Mouse (Mus musculus) embryonic stem cell, embryonic (primary cell): Measurements from ENCODE around the gene Ppp1r1b.

ENCODE experiments used
- CTCF ChIA-PET, 4 experiments: fragments of 300-600 bp in 2 of 4; fragments of 350-600 bp in 2 of 4; sonication (Branson Sonifier 250); formaldehyde crosslinking; loops; one replicate each; lab custom pipeline; 2022; ENCODE audit warnings: inconsistent platforms in 2 of 4; lab: Charles Lee
- POLR2A ChIA-PET, 4 experiments: fragments of 300-600 bp in 2 of 4; fragments of 350-600 bp in 2 of 4; sonication (Branson Sonifier 250); formaldehyde crosslinking; loops; one replicate each; lab custom pipeline; 2022; ENCODE audit warnings: antibody characterized with exemption in 4 of 4, inconsistent platforms in 1 of 4; lab: Charles Lee

Gene Ppp1r1b

DNA sequence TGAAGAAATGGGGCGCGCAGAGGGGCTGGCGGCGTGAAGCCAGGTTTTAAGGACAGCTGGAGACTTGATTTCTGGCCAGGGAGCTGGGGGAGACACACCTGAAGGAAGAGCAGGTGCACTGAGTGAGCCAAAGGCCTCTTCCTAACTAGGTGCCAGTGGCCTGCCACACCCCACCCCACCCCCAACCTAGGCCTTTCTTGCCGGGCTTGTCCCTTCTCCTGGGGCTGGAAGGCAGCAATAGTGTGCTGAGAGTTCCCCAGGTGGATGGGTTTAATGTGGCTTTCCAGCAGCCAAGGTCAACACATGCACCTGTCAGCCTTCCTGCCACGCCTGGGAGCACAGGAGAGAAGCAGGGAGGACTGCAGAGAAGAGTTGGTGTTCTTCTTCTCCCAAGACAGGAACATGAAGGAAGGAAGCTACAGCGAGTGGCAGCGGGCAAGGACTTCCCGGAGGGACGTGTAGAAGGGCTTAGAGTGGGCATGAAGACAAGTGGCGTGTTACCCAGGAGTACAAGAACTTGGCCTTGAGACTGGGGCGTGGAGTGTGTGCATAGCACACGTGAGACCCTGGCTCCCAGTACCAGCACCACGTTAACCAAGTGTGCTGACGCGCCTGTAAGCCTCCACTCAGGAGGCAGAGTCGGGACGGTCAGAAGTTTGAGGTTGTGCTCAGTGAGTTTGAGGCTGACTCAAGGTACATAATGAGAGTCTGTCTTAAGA, 4.2 kb downstream of the Ppp1r1b start:
- CTCF ChIA-PET: interaction anchor here in 3 of 4 experiments (0.9 to 7.5 kb wide), 4 partner anchors 9 to 12 kb away, joined by 3 to 65 read pairs (median 8); no protein-coding TSS in a partner anchor
- POLR2A ChIA-PET: no interaction called here

DNA sequence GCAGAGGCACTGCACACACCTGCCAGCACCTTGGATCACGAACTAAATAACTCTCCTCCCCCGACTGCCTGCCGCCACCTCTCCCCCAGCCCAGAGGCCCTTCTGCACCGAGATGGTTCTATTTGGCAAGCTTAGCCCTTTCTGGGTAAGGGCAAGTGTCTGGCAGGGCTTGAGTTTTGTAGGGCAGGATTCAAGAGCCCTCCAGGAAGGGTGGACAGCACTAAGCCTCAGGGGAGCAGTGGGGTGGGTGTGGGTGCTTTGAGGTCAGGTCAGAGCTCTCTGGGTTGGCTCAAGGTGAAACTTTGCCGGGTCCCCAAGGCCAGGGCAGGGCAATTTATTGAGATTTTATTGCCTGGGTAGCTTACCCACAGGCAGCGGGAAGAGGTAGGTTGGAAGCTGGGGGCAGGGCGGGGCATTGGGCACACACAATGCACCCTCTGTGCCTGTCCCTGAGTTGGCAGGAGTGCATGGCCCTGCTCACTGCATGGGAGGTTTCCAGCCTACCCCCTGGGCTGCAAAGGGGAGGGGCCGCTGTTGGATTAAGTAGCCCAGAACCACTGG, 5.5 kb downstream of the Ppp1r1b start:
- POLR2A ChIA-PET: interaction anchor here in 3 of 4 experiments (0.6 to 1.3 kb wide), 6 partner anchors 11 to 549 kb away, joined by 3 to 5 read pairs (median 3); partner anchors contain the start of genes Ormdl3 (in 1 of the 3) and Pgap3 (in 1 of the 3)
- CTCF ChIA-PET: interaction anchor here (0.7 to 7.5 kb wide), 5 partner anchors 10 to 11 kb away, joined by 3 to 65 read pairs (median 3); no protein-coding TSS in a partner anchor

GRCm38 (mm10) chr11:98354445-98354844, 6.2 kb downstream of the Ppp1r1b start:
- POLR2A ChIA-PET: interaction anchor here in 2 of 4 experiments (0.6 to 2.7 kb wide), 7 partner anchors 9 to 131 kb away, joined by 3 to 7 read pairs (median 3); no protein-coding TSS in a partner anchor
- CTCF ChIA-PET: interaction anchor here in 3 of 4 experiments (0.5 to 7.5 kb wide), 11 partner anchors 10 to 1900 kb away, joined by 3 to 65 read pairs (median 5); no protein-coding TSS in a partner anchor

- ChIA-PET CTCF (interaction anchor here (0.5 to 7.5 kb wide), 41 partner anchors 8 to 431 kb away, joined by 3 to 65 read pairs (median 3); partner anchors contain the start of gene Ormdl3 (in 1 of the 4)), POLR2A (interaction anchor here (0.6 to 2.7 kb wide), 13 partner anchors 8 to 94 kb away, joined by 3 to 7 read pairs (median 3); partner anchors contain the start of gene Pnmt (in 1 of the 4))
Measured at GRCm38 (mm10) chr11:98355732-98356299, 7.6 kb downstream of the Ppp1r1b start.

GRCm38 (mm10) chr11:98356625-98357394, 8.6 kb downstream of the Ppp1r1b start:
- ChIA-PET CTCF (interaction anchor here (0.6 to 7.5 kb wide), 14 partner anchors 14 to 420 kb away, joined by 3 to 65 read pairs (median 4); no protein-coding TSS in a partner anchor), POLR2A (interaction anchor here in 3 of 4 experiments (0.6 to 2.7 kb wide), 8 partner anchors 8 to 108 kb away, joined by 3 to 7 read pairs (median 4); no protein-coding TSS in a partner anchor)

GRCm38 (mm10) chr11:98357396-98358160, 9.4 kb downstream of the Ppp1r1b start:
- ChIA-PET POLR2A (interaction anchor here (0.5 to 3.3 kb wide), 57 partner anchors 8 to 526 kb away, joined by 3 to 28 read pairs (median 4); partner anchors contain the start of genes Ormdl3 (in 2 of the 4), Pgap3 (in 2 of the 4), Ppp1r1b (in 2 of the 4) and Tcap (in 2 of the 4)), CTCF (interaction anchor here (0.5 to 7.5 kb wide), 36 partner anchors 7 to 1000 kb away, joined by 3 to 65 read pairs (median 4); partner anchors contain the start of genes Erbb2 (in 1 of the 4), Mien1 (in 1 of the 4), Ormdl3 (in 1 of the 4) and Ppp1r1b (in 1 of the 4))

DNA sequence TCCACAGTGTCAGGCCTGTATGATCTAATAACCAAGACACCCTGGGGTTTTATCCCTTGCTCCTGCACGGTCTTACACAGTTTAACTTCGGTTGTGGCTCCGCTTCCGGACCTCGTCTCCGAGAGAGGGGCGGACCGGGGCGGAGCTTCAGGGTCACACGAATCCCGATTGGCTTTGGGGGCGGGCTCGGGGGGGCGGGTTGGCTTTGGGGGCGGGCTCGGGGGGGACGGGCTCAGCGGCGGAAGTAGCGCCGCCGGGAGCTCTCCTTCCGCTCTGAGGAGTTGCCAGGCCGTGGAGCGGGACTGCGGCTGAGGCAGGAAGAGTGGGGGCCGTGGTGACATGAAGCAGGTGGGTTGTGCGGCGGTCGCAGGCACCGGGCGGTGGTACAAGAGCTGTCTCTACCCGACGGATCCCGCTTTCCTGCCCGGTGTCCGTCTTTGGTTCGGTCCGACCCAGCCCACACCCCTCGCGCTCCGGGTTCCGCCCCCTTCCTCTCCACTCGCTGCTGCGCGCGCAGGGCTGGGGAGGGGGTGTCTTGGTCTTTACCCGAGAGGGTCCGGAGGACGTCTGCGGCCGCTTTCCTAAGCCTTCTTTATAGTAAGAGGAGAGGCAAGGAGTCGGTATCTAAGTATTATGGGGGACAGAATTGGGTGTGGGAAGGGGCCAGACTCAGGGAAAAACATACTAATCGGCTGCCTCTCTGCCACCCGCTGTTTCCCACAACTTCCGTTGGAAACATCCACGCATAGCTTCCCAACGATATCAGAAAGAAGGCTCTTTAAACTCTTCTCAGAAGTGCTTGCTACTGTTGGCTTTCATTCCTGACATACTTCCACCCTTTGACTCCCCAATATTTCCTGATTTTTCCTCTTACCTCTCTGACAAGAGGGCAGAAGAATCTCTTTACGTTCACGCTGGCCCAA, 10.2 kb downstream of the Ppp1r1b start, which contains the start of gene Stard3:
Gene Stard3 (plus strand): TSS at position 208 of the 923 bp plus-strand sequence.
- ChIA-PET CTCF (interaction anchor here (0.5 to 2.1 kb wide), 39 partner anchors 8 to 1001 kb away, joined by 3 to 38 read pairs (median 4); partner anchors contain the start of genes Ppp1r1b (in 2 of the 4), Erbb2 (in 1 of the 4), Mien1 (in 1 of the 4) and Ormdl3 (in 1 of the 4)), POLR2A (interaction anchor here (0.5 to 3.3 kb wide), 66 partner anchors 8 to 588 kb away, joined by 3 to 28 read pairs (median 4); partner anchors contain the start of genes Ormdl3 (in 2 of the 4), Pgap3 (in 2 of the 4), Ppp1r1b (in 2 of the 4) and Tcap (in 2 of the 4))

GRCm38 (mm10) chr11:98360866-98361521, 12.8 kb downstream of the Ppp1r1b start:
- ChIA-PET CTCF (interaction anchor here in 3 of 4 experiments (0.6 to 3.3 kb wide), 8 partner anchors 12 to 97 kb away, joined by 3 to 14 read pairs (median 5); no protein-coding TSS in a partner anchor), POLR2A (interaction anchor here in 3 of 4 experiments (0.5 to 3.3 kb wide), 8 partner anchors 9 to 416 kb away, joined by 3 to 22 read pairs (median 3); no protein-coding TSS in a partner anchor)

- CTCF ChIA-PET: interaction anchor here in 3 of 4 experiments (0.8 to 3.3 kb wide), 10 partner anchors 8 to 233 kb away, joined by 3 to 14 read pairs (median 3); no protein-coding TSS in a partner anchor
Measured at GRCm38 (mm10) chr11:98363817-98364216, 15.6 kb downstream of the Ppp1r1b start.

GRCm38 (mm10) chr11:98364410-98364809, 16.2 kb downstream of the Ppp1r1b start:
- ChIA-PET POLR2A (interaction anchor here in 3 of 4 experiments (0.5 to 1.0 kb wide), 5 partner anchors 8 to 28 kb away, joined by 3 to 4 read pairs (median 3); partner anchors contain the start of gene Ppp1r1b (in 1 of the 3)), CTCF (interaction anchor here (0.5 to 2.7 kb wide), 12 partner anchors 8 to 362 kb away, joined by 3 to 12 read pairs (median 4); partner anchors contain the start of gene Ppp1r1b (in 1 of the 4))

More at GRCm38 (mm10) chr11:98363817-98364216, 15.6 kb downstream of the Ppp1r1b start:
- POLR2A ChIA-PET: interaction anchor here in 3 of 4 experiments (0.5 to 1.2 kb wide), 6 partner anchors 8 to 28 kb away, joined by 3 to 4 read pairs (median 3); partner anchors contain the start of gene Ppp1r1b (in 1 of the 3)

GRCm38 (mm10) chr11:98366290-98366689, 18.1 kb downstream of the Ppp1r1b start:
- CTCF ChIA-PET: interaction anchor here in 3 of 4 experiments (0.6 to 2.7 kb wide), 7 partner anchors 11 to 92 kb away, joined by 3 to 10 read pairs (median 3); no protein-coding TSS in a partner anchor
- POLR2A ChIA-PET: interaction anchor here in 2 of 4 experiments (0.5 to 1.9 kb wide), 7 partner anchors 8 to 141 kb away, joined by 3 to 7 read pairs (median 5); partner anchors contain the start of gene Stard3 (in 1 of the 2)

DNA sequence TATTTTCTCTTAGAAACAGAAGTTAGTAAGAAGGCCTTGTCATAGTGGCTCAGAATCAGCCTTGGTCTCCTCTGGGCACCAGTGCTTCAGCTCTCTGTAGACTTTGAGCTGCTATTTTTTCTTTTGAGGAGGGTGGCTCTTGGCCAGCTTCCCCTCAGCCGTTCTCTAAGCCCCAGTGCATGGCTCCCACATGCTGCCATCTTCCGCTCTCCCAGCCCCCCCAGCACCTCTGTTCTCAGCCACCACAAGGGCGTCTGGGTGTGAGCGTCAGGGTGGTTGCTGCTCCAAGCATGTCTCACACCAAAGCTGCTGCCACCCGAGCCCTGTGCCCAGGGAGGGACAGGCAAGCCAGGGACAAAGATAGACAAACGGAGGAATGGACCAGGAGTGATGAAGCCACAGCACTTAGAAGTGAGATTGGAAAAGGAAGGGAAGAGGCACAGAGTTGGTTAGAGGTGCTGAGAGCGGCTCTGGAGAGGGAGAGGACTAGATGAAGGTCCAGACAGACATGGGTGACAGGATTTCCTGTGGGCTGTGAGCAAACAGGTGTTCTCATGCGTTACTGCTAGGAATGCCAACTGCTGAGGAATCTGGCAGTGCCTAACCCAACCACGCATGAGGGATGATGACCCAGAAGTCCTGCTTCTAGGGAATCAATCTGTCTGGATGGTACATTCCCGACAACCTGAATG, 19.1 kb downstream of the Ppp1r1b start:
- ChIA-PET POLR2A (interaction anchor here in 2 of 4 experiments (0.6 to 2.8 kb wide), 7 partner anchors 9 to 220 kb away, joined by 3 to 9 read pairs (median 5); partner anchors contain the start of genes Stard3 (in 2 of the 2) and Ormdl3 (in 1 of the 2)), CTCF (interaction anchor here in 2 of 4 experiments (0.6 to 2.7 kb wide), 6 partner anchors 12 to 31 kb away, joined by 3 to 10 read pairs (median 6); partner anchors contain the start of gene Ppp1r1b (in 1 of the 2))

GRCm38 (mm10) chr11:98367863-98368186, 19.6 kb downstream of the Ppp1r1b start:
- POLR2A ChIA-PET: interaction anchor here in 3 of 4 experiments (0.6 to 2.8 kb wide), 4 partner anchors 9 to 219 kb away, joined by 3 to 9 read pairs (median 5); partner anchors contain the start of genes Stard3 (in 3 of the 3) and Ormdl3 (in 1 of the 3)
- CTCF ChIA-PET: interaction anchor here in 2 of 4 experiments (1.0 to 2.5 kb wide), 2 partner anchors 25 to 69 kb away, joined by 3 to 8 read pairs (median 4); no protein-coding TSS in a partner anchor
